Mouse (Mus musculus) embryonic facial prominence, embryonic 15.5 days (tissue): Measurements from ENCODE around the gene Mmp24. TPM values are rescaled to one million over a fixed set of nuclear protein-coding genes. Genes with fewer than 3 reads are reported as not detected.
"Not testable (repeated sequence)": the region's sequence is repeated elsewhere in the genome, so short reads cannot be mapped to it uniquely, and the experiment has no call there.

Experiments used
- ATAC-seq: fragments of 200-750 bp; cut with Nextera tagmentation; 2 replicates; pipeline ENCODE4 v1.8.0; 2017; ENCODE audit warnings: low read depth, moderate TSS enrichment; ENCODE audit not compliant: insufficient number of reproducible peaks, low FRiP score, low TSS enrichment
- H3K27ac ChIP-seq: fragments of 300-500 bp; sonication (generic); replicated peaks from 2 replicates; pipeline ENCODE4 v1.5.1; 2015; ENCODE audit warnings: mild to moderate bottlenecking, inconsistent platforms
- H3K27me3 ChIP-seq: fragments of 300-500 bp; sonication (generic); 2 replicates; pipeline ENCODE4 v1.6.1; 2015; ENCODE audit warnings: inconsistent platforms
- H3K36me3 ChIP-seq: fragments of 300-500 bp; sonication (generic); 2 replicates; pipeline ENCODE4 v1.6.1; 2015; ENCODE audit warnings: mild to moderate bottlenecking, inconsistent platforms
- H3K4me1 ChIP-seq: fragments of 300-500 bp; sonication (generic); 2 replicates; pipeline ENCODE4 v1.6.1; 2015; ENCODE audit warnings: inconsistent platforms
- H3K4me2 ChIP-seq: fragments of 300-500 bp; sonication (generic); replicated peaks from 2 replicates; pipeline ENCODE4 v1.6.1; 2015; ENCODE audit warnings: mild to moderate bottlenecking, inconsistent platforms
- H3K4me3 ChIP-seq: fragments of 300-500 bp; sonication (generic); replicated peaks from 2 replicates; pipeline ENCODE4 v1.5.1; 2015; ENCODE audit warnings: mild to moderate bottlenecking, inconsistent platforms
- H3K9ac ChIP-seq: fragments of 300-500 bp; sonication (generic); 2 replicates; pipeline ENCODE4 v1.6.1; 2015; ENCODE audit warnings: inconsistent platforms
- H3K9me3 ChIP-seq: fragments of 300-500 bp; sonication (generic); replicated peaks from 2 replicates; pipeline ENCODE4 v1.6.1; 2016; ENCODE audit warnings: inconsistent platforms
- WGBS: fragments of 180-500 bp; shearing (Covaris S2); methylation state at CpG from one replicate; pipeline ENCODE4 v1.1.7; 2015; 5-methylcytosine and 5-hydroxymethylcytosine counted together
- polyA plus RNA-seq: library from polyadenylated mRNA; unstranded; fragments of >200 nt; fragmentation: Nextera tagmentation; extraction: Ambion mirVana; gene quantifications from 2 replicates; pipeline ENCODE4 v1.2.1, GENCODE M21; 2015

The Mmp24 gene
- 0.09 and 0.11 TPM in 2 replicates for polyA plus RNA-seq

DNA sequence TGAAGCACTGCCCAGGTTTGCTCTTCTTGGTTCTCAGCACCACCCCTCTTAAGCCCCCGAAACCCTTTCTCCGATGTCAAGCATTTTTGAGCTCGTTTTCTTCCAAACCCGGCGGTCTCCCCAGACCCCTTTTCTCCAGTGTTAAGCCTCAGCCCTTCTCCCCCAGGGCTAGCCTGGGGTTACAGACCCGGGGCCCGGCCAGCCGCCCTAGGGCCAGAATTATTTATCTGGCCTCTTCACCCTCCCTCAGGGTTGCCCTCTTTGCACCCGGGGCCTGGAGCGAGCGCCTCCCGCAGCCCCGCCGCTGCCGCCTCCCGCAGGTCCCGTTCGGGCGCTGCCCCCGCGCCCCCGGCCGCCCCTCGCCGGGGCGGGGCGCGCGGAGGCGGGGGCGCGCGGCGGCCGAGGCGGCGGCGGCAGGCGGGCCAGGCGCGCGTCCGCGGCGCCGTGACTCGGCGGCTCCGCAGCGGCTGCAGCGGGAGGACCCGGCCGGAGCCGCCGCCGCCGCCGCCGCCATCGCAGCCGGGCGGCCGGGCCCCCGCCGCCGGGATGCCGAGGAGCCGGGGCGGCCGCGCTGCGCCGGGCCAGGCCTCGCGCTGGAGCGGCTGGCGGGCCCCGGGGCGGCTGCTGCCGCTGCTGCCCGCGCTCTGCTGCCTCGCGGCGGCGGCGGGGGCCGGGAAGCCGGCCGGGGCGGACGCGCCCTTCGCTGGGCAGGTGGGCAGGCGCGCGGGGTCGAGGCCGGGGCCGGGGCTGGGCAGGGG is at the start of gene Mmp24:
TSS of gene Mmp24 (plus strand) at position 416 of the 758 bp plus-strand sequence.
- peaks cover 10% of the 10 kb centered on the region; the same call in 1 of the 2 replicates for H3K4me1 ChIP-seq
- H3K27ac ChIP-seq, result no peak within 1 kb of the TSS
- no peaks in the 10 kb centered on the region for H3K9me3 ChIP-seq
- H3K4me3 ChIP-seq, result peak within 1 kb of the TSS; percentile 53
- H3K36me3 ChIP-seq, result no peaks in the 10 kb centered on the region
- H3K9ac ChIP-seq, result no peak within 1 kb of the TSS
- no peak for ATAC-seq
- peaks cover 57% of the 10 kb centered on the region for H3K27me3 ChIP-seq
- 2% methylated on average over 66 of the region's 100 CpGs for WGBS
- peak within 1 kb of the TSS; percentile 97 for H3K4me2 ChIP-seq

DNA sequence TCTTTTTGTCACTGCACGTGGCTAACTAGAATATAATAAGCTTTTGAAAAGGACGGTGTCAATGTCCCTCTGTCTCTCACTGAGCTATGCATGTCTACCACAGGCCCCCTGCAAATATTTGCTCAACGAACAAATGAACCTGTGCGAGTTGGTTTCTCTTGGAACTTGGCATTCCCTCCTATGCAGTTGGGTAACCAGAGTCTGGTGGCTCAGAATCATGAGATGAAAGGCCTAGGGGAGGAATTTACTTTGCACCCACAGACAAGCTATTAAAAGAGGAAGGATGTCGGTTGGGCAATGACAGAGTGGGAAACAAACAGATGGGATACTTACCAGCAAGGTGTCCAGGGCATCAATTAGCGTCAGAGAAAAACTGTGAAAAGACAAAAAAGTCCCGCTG is 48.8 kb upstream of the Mmp24 start:
- H3K36me3 ChIP-seq, result peaks cover 14% of the 10 kb centered on the region
- no peak overlapping the region for H3K9ac ChIP-seq
- no peaks in the 10 kb centered on the region for H3K9me3 ChIP-seq
- H3K4me2 ChIP-seq, result no peak overlapping the region
- no peak overlapping the region for H3K4me3 ChIP-seq
- no peak overlapping the region for H3K27ac ChIP-seq
- H3K4me1 ChIP-seq, result peaks cover 14% of the 10 kb centered on the region; the same call in 1 of the 2 replicates
- 87% methylated on average over 7 of the region's 7 CpGs for WGBS
- no peaks in the 10 kb centered on the region for H3K27me3 ChIP-seq
- no peak for ATAC-seq

GRCm38 (mm10) chr2:155727764-155728395 is 47.3 kb upstream of the Mmp24 start:
- 74% methylated on average over 7 of the region's 7 CpGs for WGBS
- Histone ChIP-seq H3K36me3 (peaks cover 7% of the 10 kb centered on the region), H3K4me1 (peaks cover 14% of the 10 kb centered on the region; the same call in 1 of the 2 replicates), H3K9ac (no peak overlapping the region), H3K4me2 (0 out of 2 replicates have a peak overlapping the region, but pooled peaks have one; percentile 91), H3K27me3 (no peaks in the 10 kb centered on the region), H3K9me3 (no peaks in the 10 kb centered on the region), H3K27ac (no peak overlapping the region), H3K4me3 (no peak overlapping the region)
- ATAC-seq, result no peak

DNA sequence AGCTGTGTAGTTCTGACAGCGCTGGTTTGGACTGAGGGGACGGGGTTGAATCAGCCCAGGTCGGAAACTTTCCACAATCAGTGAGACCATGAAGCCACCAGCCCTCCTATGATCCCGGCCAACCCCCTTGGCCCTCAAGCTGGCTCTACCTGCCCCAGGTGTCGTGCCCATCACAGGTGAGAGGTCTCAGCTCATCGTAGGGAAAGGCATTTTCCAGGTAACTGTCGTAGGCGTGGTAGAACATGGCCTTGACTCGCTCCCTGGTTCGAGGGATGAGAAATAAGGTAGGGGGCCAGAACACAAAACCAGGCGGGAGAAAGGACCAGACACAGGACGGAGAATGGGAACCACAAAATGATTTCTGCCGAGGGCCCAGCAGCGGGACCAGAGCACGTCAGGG is 46.4 kb upstream of the Mmp24 start:
- no peak for ATAC-seq
- no peak overlapping the region for H3K27ac ChIP-seq
- H3K4me2 ChIP-seq, result peak overlapping the region; percentile 91
- no peaks in the 10 kb centered on the region for H3K27me3 ChIP-seq
- H3K4me3 ChIP-seq, result peak overlapping the region; percentile 97
- WGBS, result 5% methylated on average over 15 of the region's 15 CpGs
- peaks cover 3% of the 10 kb centered on the region; the same call in 1 of the 2 replicates for H3K36me3 ChIP-seq
- H3K9ac ChIP-seq, result peak overlapping the region; percentile 56
- peaks cover 14% of the 10 kb centered on the region; the same call in 1 of the 2 replicates for H3K4me1 ChIP-seq
- H3K9me3 ChIP-seq, result no peaks in the 10 kb centered on the region

GRCm38 (mm10) chr2:155729158-155729645 is 45.9 kb upstream of the Mmp24 start, which contains the start of gene Edem2:
Gene Edem2 (minus strand): TSS chr2:155729475.
- Histone ChIP-seq H3K36me3 (peaks cover 3% of the 10 kb centered on the region; the same call in 1 of the 2 replicates), H3K9me3 (no peaks in the 10 kb centered on the region), H3K4me2 (peak within 1 kb of the TSS; percentile 91), H3K27ac (0 out of 2 replicates have a peak within 1 kb of the TSS, but pooled peaks have one; percentile 39), H3K4me1 (peaks cover 14% of the 10 kb centered on the region; the same call in 1 of the 2 replicates), H3K27me3 (no peaks in the 10 kb centered on the region), H3K4me3 (peak within 1 kb of the TSS; percentile 97), H3K9ac (peak within 1 kb of the TSS; percentile 56)
- peak; percentile 77 for ATAC-seq
- WGBS, result 0% methylated on average over 30 of the region's 33 CpGs

DNA sequence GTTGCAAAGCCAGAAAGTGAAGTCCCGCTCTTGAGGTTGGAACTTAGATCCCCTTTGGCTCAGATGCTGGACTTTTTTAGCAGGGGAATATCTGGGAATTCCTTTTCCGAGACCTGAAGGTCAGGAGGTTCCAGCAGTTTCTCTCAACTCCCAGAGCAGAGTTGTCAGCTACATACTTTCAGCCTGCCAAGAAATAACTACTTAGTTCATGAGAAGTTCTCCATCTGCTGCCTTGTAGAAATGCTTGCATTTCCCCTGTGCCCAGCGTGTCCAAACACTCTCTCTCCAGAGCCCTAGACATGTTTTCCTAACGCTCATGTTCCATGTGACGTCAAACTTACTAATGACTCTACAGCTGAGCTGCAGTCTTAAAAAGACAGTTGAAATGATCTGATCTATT is 40.1 kb upstream of the Mmp24 start:
- H3K4me2 ChIP-seq, result no peak overlapping the region
- ATAC-seq, result no peak
- no peaks in the 10 kb centered on the region for H3K27me3 ChIP-seq
- H3K9ac ChIP-seq, result no peak overlapping the region
- no peaks in the 10 kb centered on the region for H3K4me1 ChIP-seq
- no peak overlapping the region for H3K27ac ChIP-seq
- 72% methylated on average over 5 of the region's 5 CpGs for WGBS
- H3K4me3 ChIP-seq, result no peak overlapping the region
- no peaks in the 10 kb centered on the region for H3K36me3 ChIP-seq
- no peaks in the 10 kb centered on the region for H3K9me3 ChIP-seq

GRCm38 (mm10) chr2:155735766-155736165 is 39.4 kb upstream of the Mmp24 start, which contains the start of gene Gm17581:
Gene Gm17581 (minus strand): TSS chr2:155735866.
- WGBS, result 86% methylated on average over 5 of the region's 5 CpGs
- ATAC-seq, H3K4me2 ChIP-seq: not testable (repeated sequence)

DNA sequence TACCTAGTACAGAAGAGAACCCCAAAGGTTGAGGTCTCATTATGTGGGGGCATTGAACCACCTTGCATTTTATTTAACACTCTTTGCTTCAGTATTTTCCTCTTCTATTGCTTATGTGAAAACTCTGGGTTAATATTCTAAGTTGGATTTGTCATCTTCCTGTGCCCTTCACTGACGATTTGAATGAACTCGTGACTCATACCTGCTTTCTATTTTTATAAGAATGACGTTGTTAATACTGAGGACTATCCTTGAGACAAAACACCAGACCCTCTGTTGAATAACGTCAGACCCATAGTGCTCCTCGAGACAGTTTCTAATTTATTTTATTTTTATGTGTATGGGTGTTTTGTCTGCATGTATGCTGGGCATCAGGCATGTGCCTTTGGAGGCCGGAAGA is 38.2 kb upstream of the Mmp24 start:
- 75% methylated on average over 6 of the region's 6 CpGs for WGBS
- H3K27ac ChIP-seq, result no peak overlapping the region
- no peak for ATAC-seq
- H3K36me3 ChIP-seq, result no peaks in the 10 kb centered on the region
- H3K4me3 ChIP-seq, result no peak overlapping the region
- H3K4me1 ChIP-seq, result no peaks in the 10 kb centered on the region
- H3K27me3 ChIP-seq, result no peaks in the 10 kb centered on the region
- no peaks in the 10 kb centered on the region for H3K9me3 ChIP-seq
- no peak overlapping the region for H3K4me2 ChIP-seq
- no peak overlapping the region for H3K9ac ChIP-seq

More at GRCm38 (mm10) chr2:155735766-155736165, 39.4 kb upstream of the Mmp24 start, which contains the start of gene Gm17581:
- not testable (repeated sequence) for H3K4me3 ChIP-seq, H3K27me3 ChIP-seq, H3K9ac ChIP-seq, H3K4me1 ChIP-seq, H3K36me3 ChIP-seq, H3K9me3 ChIP-seq, H3K27ac ChIP-seq

DNA sequence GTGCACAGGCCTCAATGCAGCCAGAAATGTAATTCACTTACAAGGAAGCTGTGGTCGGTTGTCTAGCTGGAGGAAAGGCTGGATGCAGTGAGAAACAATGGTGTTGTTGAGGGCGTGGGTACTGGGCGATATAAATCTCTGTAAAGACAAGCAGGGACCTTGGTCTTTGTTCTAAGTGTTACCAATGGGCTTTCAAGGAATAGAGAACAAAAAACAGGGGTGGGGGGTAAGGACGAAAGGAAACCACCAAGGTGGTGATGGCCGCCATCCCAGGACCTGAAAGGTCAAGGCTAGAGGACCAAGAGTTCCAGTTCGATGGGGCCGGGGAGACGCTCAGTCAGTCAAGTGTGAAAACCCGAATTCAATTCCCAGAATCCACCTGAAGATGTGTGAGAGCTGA is 37.3 kb upstream of the Mmp24 start:
- Histone ChIP-seq H3K9me3 (no peaks in the 10 kb centered on the region), H3K4me1 (no peaks in the 10 kb centered on the region), H3K27me3 (no peaks in the 10 kb centered on the region), H3K4me3 (no peak overlapping the region), H3K4me2 (no peak overlapping the region), H3K9ac (no peak overlapping the region), H3K27ac (no peak overlapping the region), H3K36me3 (no peaks in the 10 kb centered on the region)
- WGBS, result 79% methylated on average over 9 of the region's 9 CpGs
- ATAC-seq, result no peak

DNA sequence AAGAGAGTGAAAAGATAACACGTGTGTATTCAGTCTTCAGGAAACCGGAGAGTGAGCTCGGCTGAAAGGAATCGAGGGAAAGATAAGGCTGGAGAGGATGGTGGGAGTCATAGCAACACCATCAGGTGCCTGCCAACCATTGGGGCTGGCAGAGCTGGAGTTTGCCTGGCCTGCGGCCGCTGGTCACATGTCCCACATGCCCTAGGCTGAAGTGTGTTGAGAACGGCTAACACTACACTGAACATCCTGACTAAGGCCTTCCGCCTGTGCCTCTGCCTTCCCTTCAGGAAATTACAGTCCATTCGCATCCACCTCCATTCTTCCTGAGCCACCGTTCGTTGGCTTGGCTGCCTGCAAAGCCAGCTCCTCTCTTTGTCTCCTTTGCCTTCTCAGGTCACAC is 32.9 kb upstream of the Mmp24 start:
- no peak overlapping the region for H3K4me3 ChIP-seq
- H3K4me2 ChIP-seq, result no peak overlapping the region
- no peak overlapping the region for H3K27ac ChIP-seq
- H3K9ac ChIP-seq, result no peak overlapping the region
- 84% methylated on average over 11 of the region's 11 CpGs for WGBS
- H3K27me3 ChIP-seq, result no peaks in the 10 kb centered on the region
- no peaks in the 10 kb centered on the region for H3K4me1 ChIP-seq
- H3K36me3 ChIP-seq, result no peaks in the 10 kb centered on the region
- no peak for ATAC-seq
- H3K9me3 ChIP-seq, result no peaks in the 10 kb centered on the region

DNA sequence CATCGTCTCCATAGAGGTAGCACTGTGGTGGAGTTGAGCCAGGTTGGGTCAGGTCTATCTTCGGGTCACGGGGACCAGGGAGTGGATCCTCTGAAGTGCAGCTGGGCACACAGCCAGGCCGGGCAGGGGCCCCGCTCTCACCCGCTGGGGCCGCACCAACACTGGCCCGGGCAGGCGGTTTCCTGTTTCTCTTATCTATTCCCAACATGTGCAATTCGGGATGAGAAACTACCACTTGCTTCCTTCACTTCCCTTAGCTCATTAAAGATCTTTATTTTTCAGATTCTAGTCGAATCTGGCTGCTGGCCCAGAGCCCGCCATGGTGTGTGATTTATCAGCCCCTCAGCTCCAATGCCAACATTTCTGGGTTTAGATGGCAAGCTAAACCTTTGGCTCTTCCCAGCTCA is 32.2 kb upstream of the Mmp24 start:
- H3K27me3 ChIP-seq, result no peaks in the 10 kb centered on the region
- no peak overlapping the region for H3K27ac ChIP-seq
- no peak overlapping the region for H3K4me3 ChIP-seq
- no peak overlapping the region for H3K4me2 ChIP-seq
- H3K9ac ChIP-seq, result no peak overlapping the region
- no peak for ATAC-seq
- WGBS, result 79% methylated on average over 12 of the region's 12 CpGs
- no peaks in the 10 kb centered on the region for H3K4me1 ChIP-seq
- no peaks in the 10 kb centered on the region for H3K36me3 ChIP-seq
- no peaks in the 10 kb centered on the region for H3K9me3 ChIP-seq
